Mouse (Mus musculus) liver, embryonic 12.5 days (tissue): Measurements from ENCODE around the gene Bola2. TPM values are rescaled to one million over a fixed set of nuclear protein-coding genes. Genes with fewer than 3 reads are reported as not detected.
"Not testable (repeated sequence)": the region's sequence is repeated elsewhere in the genome, so short reads cannot be mapped to it uniquely, and the experiment has no call there.

Experiments used
- ATAC-seq: fragments of 200-750 bp; cut with Nextera tagmentation; 2 replicates; pipeline ENCODE4 v1.8.0; 2017; ENCODE audit warnings: moderate number of reproducible peaks, mild to moderate bottlenecking, moderate library complexity
- H3K27ac ChIP-seq: fragments of 300-500 bp; sonication (generic); 2 replicates; pipeline ENCODE4 v1.5.1; 2016; ENCODE audit warnings: mild to moderate bottlenecking
- H3K27me3 ChIP-seq: fragments of 300-500 bp; sonication (generic); replicated peaks from 2 replicates; pipeline ENCODE4 v1.6.1; 2016; ENCODE audit warnings: mild to moderate bottlenecking, moderate library complexity
- H3K36me3 ChIP-seq: fragments of 300-500 bp; sonication (generic); 2 replicates; pipeline ENCODE4 v1.6.1; 2016; ENCODE audit warnings: mild to moderate bottlenecking, moderate library complexity
- H3K4me1 ChIP-seq: fragments of 300-500 bp; sonication (generic); 2 replicates; pipeline ENCODE4 v1.6.1; 2016
- H3K4me2 ChIP-seq: fragments of 300-500 bp; sonication (generic); 2 replicates; pipeline ENCODE4 v1.6.1; 2016; ENCODE audit warnings: mild to moderate bottlenecking, moderate library complexity
- H3K4me3 ChIP-seq: fragments of 300-500 bp; sonication (generic); 2 replicates; pipeline ENCODE4 v1.5.1; 2016; ENCODE audit warnings: mild to moderate bottlenecking, moderate library complexity
- H3K9ac ChIP-seq: fragments of 300-500 bp; sonication (generic); 2 replicates; pipeline ENCODE4 v1.6.1; 2016; ENCODE audit warnings: mild to moderate bottlenecking, moderate library complexity
- H3K9me3 ChIP-seq: fragments of 300-500 bp; sonication (generic); replicated peaks from 2 replicates; pipeline ENCODE4 v1.6.1; 2016; ENCODE audit warnings: mild to moderate bottlenecking, moderate library complexity
- WGBS: fragments of 180-500 bp; shearing (Covaris S2); methylation state at CpG from one replicate; pipeline ENCODE4 v1.1.7; 2016; ENCODE audit not compliant: insufficient replicate concordance; 5-methylcytosine and 5-hydroxymethylcytosine counted together
- polyA plus RNA-seq: library from polyadenylated mRNA; unstranded; fragments of >200 nt; fragmentation: Nextera tagmentation; extraction: Ambion mirVana; gene quantifications from 2 replicates; pipeline ENCODE4 v1.2.1, GENCODE M21; 2016

Bola2 gene
- polyA plus RNA-seq, 1 experiment from 2014 or later, result 153 TPM

GRCm38 (mm10) chr7:126717566-126717965 lies 22.4 kb downstream of the Bola2 start:
- H3K9me3 ChIP-seq, result peaks cover 7% of the 10 kb centered on the region; the same call in 1 of the 2 replicates
- H3K4me2 ChIP-seq, result no peak overlapping the region
- H3K27ac ChIP-seq, result no peak overlapping the region
- H3K27me3 ChIP-seq, result no peaks in the 10 kb centered on the region
- H3K9ac ChIP-seq, result no peak overlapping the region
- 66% methylated on average over 3 of the region's 3 CpGs for WGBS
- no peak overlapping the region for H3K4me3 ChIP-seq
- no peak for ATAC-seq
- no peaks in the 10 kb centered on the region for H3K4me1 ChIP-seq
- no peaks in the 10 kb centered on the region for H3K36me3 ChIP-seq

GRCm38 (mm10) chr7:126718787-126719337 lies 23.7 kb downstream of the Bola2 start:
- Histone ChIP-seq H3K4me3 (no peak overlapping the region), H3K27ac (no peak overlapping the region), H3K27me3 (no peaks in the 10 kb centered on the region), H3K9ac (no peak overlapping the region), H3K4me2 (no peak overlapping the region), H3K9me3 (peaks cover 7% of the 10 kb centered on the region; the same call in 1 of the 2 replicates), H3K36me3 (no peaks in the 10 kb centered on the region), H3K4me1 (no peaks in the 10 kb centered on the region)
- no peak for ATAC-seq
- 86% methylated on average over 5 of the region's 5 CpGs for WGBS

- H3K27me3 ChIP-seq, result no peaks in the 10 kb centered on the region
- no peaks in the 10 kb centered on the region for H3K36me3 ChIP-seq
- no peak overlapping the region for H3K4me3 ChIP-seq
- peaks cover 7% of the 10 kb centered on the region; the same call in 1 of the 2 replicates for H3K9me3 ChIP-seq
- 77% methylated on average over 13 of the region's 13 CpGs for WGBS
- no peaks in the 10 kb centered on the region for H3K4me1 ChIP-seq
- no peak for ATAC-seq
- no peak overlapping the region for H3K9ac ChIP-seq
- H3K4me2 ChIP-seq, result no peak overlapping the region
- no peak overlapping the region for H3K27ac ChIP-seq
These were observed 26.4 kb downstream of the Bola2 start for GRCm38 (mm10) chr7:126721635-126722034.

GRCm38 (mm10) chr7:126725077-126725476 lies 29.9 kb downstream of the Bola2 start:
- ATAC-seq, result no peak
- Histone ChIP-seq H3K4me3 (no peak overlapping the region), H3K27ac (no peak overlapping the region), H3K4me1 (no peaks in the 10 kb centered on the region), H3K4me2 (no peak overlapping the region), H3K27me3 (no peaks in the 10 kb centered on the region), H3K9me3 (peaks cover 7% of the 10 kb centered on the region; the same call in 1 of the 2 replicates), H3K9ac (no peak overlapping the region), H3K36me3 (no peaks in the 10 kb centered on the region)
- 41% methylated on average over 3 of the region's 3 CpGs for WGBS

- 46% methylated on average over 5 of the region's 5 CpGs for WGBS
- no peaks in the 10 kb centered on the region for H3K27me3 ChIP-seq
- no peak overlapping the region for H3K27ac ChIP-seq
- no peak overlapping the region for H3K4me3 ChIP-seq
- no peak for ATAC-seq
- no peak overlapping the region for H3K4me2 ChIP-seq
- H3K9ac ChIP-seq, result no peak overlapping the region
- no peaks in the 10 kb centered on the region for H3K4me1 ChIP-seq
- H3K9me3 ChIP-seq, result peaks cover 7% of the 10 kb centered on the region; the same call in 1 of the 2 replicates
- H3K36me3 ChIP-seq, result no peaks in the 10 kb centered on the region
These were observed 30.5 kb downstream of the Bola2 start for GRCm38 (mm10) chr7:126725667-126726066.

- 63% methylated on average over 4 of the region's 4 CpGs for WGBS
- H3K9ac ChIP-seq, H3K27me3 ChIP-seq, H3K36me3 ChIP-seq, H3K4me2 ChIP-seq, H3K4me1 ChIP-seq, H3K9me3 ChIP-seq, ATAC-seq, H3K27ac ChIP-seq, H3K4me3 ChIP-seq: not testable (repeated sequence)
These were observed 35.1 kb downstream of the Bola2 start for GRCm38 (mm10) chr7:126730256-126730789.

GRCm38 (mm10) chr7:126736122-126736521 lies 40.9 kb downstream of the Bola2 start:
- ATAC-seq, result no peak
- no peak overlapping the region for H3K4me2 ChIP-seq
- WGBS, result 75% methylated on average over 8 of the region's 8 CpGs
- H3K36me3 ChIP-seq, result no peaks in the 10 kb centered on the region
- no peak overlapping the region for H3K27ac ChIP-seq
- H3K4me1 ChIP-seq, result no peaks in the 10 kb centered on the region
- H3K4me3 ChIP-seq, result no peak overlapping the region
- H3K9ac ChIP-seq, result no peak overlapping the region
- H3K27me3 ChIP-seq, result no peaks in the 10 kb centered on the region
- H3K9me3 ChIP-seq, result no peaks in the 10 kb centered on the region

GRCm38 (mm10) chr7:126739551-126739950 lies 44.4 kb downstream of the Bola2 start:
- H3K27ac ChIP-seq, result no peak overlapping the region
- H3K36me3 ChIP-seq, result no peaks in the 10 kb centered on the region
- H3K4me1 ChIP-seq, result no peaks in the 10 kb centered on the region
- no peak overlapping the region for H3K4me2 ChIP-seq
- H3K27me3 ChIP-seq, result no peaks in the 10 kb centered on the region
- ATAC-seq, result no peak
- no peak overlapping the region for H3K4me3 ChIP-seq
- WGBS, result 73% methylated on average over 17 of the region's 17 CpGs
- no peak overlapping the region for H3K9ac ChIP-seq
- no peaks in the 10 kb centered on the region for H3K9me3 ChIP-seq

- no peak overlapping the region for H3K4me2 ChIP-seq
- no peak for ATAC-seq
- H3K9ac ChIP-seq, result no peak overlapping the region
- no peak overlapping the region for H3K4me3 ChIP-seq
- no peak overlapping the region for H3K27ac ChIP-seq
- H3K9me3 ChIP-seq, result no peaks in the 10 kb centered on the region
- no peaks in the 10 kb centered on the region for H3K4me1 ChIP-seq
- H3K36me3 ChIP-seq, result no peaks in the 10 kb centered on the region
- H3K27me3 ChIP-seq, result no peaks in the 10 kb centered on the region
- WGBS, result 76% methylated on average over 13 of the region's 13 CpGs
These were observed 45.0 kb downstream of the Bola2 start for GRCm38 (mm10) chr7:126740132-126740735.

- 57% methylated on average over 5 of the region's 5 CpGs for WGBS
- Histone ChIP-seq H3K27me3 (no peaks in the 10 kb centered on the region), H3K9me3 (no peaks in the 10 kb centered on the region), H3K4me2 (no peak overlapping the region), H3K4me3 (no peak overlapping the region), H3K4me1 (peaks cover 3% of the 10 kb centered on the region; the same call in 1 of the 2 replicates), H3K9ac (no peak overlapping the region), H3K27ac (no peak overlapping the region), H3K36me3 (no peaks in the 10 kb centered on the region)
- ATAC-seq, result no peak
These were observed 45.8 kb downstream of the Bola2 start for GRCm38 (mm10) chr7:126740977-126741376.

GRCm38 (mm10) chr7:126741452-126741851 lies 46.3 kb downstream of the Bola2 start:
- no peaks in the 10 kb centered on the region for H3K27me3 ChIP-seq
- peaks cover 8% of the 10 kb centered on the region; the same call in 1 of the 2 replicates for H3K4me1 ChIP-seq
- H3K4me2 ChIP-seq, result no peak overlapping the region
- no peak overlapping the region for H3K4me3 ChIP-seq
- no peak for ATAC-seq
- no peaks in the 10 kb centered on the region for H3K36me3 ChIP-seq
- WGBS, result 70% methylated on average over 5 of the region's 5 CpGs
- no peaks in the 10 kb centered on the region for H3K9me3 ChIP-seq
- H3K9ac ChIP-seq, result no peak overlapping the region
- H3K27ac ChIP-seq, result no peak overlapping the region

- WGBS, result 81% methylated on average over 13 of the region's 13 CpGs
- Histone ChIP-seq H3K4me2 (no peak overlapping the region), H3K27me3 (no peaks in the 10 kb centered on the region), H3K4me3 (no peak overlapping the region), H3K27ac (no peak overlapping the region), H3K9me3 (no peaks in the 10 kb centered on the region), H3K9ac (no peak overlapping the region), H3K36me3 (no peaks in the 10 kb centered on the region), H3K4me1 (peaks cover 9% of the 10 kb centered on the region; the same call in 1 of the 2 replicates)
- no peak for ATAC-seq
These were observed 46.8 kb downstream of the Bola2 start for GRCm38 (mm10) chr7:126741964-126742482.
